Mouse (Mus musculus) stomach, postnatal 0 days (tissue): ENCODE measurements around the gene Pnpt1.

Experiments
- CTCF ChIP-seq: IDR thresholded peaks from 2 replicates; pipeline ENCODE4 v1.5.1; 2016; ENCODE audit warnings: antibody characterized with exemption, low read depth, mild to moderate bottlenecking, moderate library complexity
- EP300 ChIP-seq: optimal IDR thresholded peaks from 2 replicates; pipeline ENCODE3; 2016; ENCODE audit warnings: antibody characterized with exemption

DNA sequence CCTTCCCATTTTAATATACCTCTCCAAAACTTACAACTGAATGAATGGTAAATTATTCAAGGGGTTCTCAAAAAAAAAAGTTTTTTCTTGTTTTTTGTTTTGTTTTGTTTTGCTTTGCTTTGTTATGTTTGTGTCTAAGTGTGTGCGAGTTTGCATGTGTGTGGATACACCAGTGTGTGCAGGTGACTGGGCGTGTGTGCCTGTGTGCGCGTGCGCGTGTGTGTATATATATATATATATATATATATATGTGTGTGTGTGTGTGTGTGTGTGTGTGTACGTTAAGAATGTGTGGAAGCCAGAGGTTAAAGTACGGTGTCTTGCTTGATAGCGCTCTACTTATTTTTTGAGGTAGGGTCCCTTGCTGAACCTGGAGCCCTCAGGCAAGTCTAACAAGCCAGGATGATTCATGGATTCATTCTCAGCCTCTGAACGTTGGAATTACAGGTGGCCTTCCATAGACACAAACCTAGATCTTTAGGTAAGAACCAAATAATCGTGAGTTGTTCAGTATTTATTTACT lies 621 bp upstream of the Pnpt1 start:
- TF ChIP-seq CTCF: no peak
- TF ChIP-seq EP300: no peak
